Mouse (Mus musculus): ENCODE measurements around the gene 1700109H08Rik.

DNA sequence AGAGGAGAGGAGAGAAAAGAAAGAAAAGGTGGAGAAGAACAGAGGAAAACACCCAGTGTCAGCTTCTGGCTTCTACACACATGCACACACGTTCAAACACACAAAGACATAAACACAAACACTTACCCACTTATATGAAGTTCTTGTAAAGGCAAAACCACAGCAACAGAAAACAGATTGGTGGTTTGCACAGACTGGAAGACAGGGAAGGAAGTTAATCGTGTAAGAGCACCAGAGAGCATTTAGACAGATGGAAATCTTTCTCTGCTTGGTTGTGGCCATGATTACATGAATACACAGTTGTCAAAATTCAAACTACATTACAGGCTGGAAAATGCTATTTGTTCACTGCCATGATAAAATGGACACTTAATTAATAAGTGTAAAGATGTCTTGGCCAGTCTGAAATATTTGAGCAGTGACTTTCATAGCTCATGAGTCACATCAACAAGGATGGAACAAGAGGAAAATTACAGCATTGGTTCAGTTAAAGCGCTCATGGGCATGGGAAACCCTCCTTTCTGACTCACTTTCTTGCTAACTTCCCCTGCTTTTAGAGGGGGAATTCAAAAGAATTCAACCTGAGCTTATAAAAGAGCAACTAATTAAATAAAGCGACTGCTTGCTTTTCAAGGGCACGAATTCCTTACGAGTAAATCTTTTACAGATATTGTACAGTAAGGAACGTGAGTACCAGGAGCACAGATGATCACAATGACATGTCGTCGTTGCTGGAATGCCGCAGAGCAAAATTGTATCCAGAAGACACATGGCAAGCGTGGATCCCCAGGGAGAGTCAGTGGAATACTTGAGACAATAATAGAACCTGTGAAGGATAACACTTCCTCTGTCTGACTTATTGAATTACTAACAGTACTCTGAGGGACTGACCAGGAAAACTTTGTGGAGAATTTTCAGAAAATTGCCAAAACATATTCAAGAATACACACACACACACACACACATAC is 32.6 kb upstream of the 1700109H08Rik start:
- TF ChIP-seq POLR2A (IDR thresholded peaks at IDR 0.05; ENCODE audit: insufficient read length, low read depth) (no peak), MAX (IDR thresholded peaks at IDR 0.05; ENCODE audit: low read depth) (no peak), POLR2AphosphoS2 (IDR thresholded peaks at IDR 0.05; ENCODE audit: insufficient read length, low read depth) (no peak), TCF12 (IDR thresholded peaks at IDR 0.05; ENCODE audit: insufficient read depth, poor library complexity, severe bottlenecking) (no peak), CEBPB (IDR thresholded peaks at IDR 0.05; ENCODE audit: insufficient read depth, poor library complexity, severe bottlenecking) (no peak), MYOD1 (IDR thresholded peaks at IDR 0.05; ENCODE audit: control insufficient read depth in 1 of 3, insufficient read length in 2 of 3, low read depth in 2 of 3) (no peak), USF1 (IDR thresholded peaks at IDR 0.05; ENCODE audit: low read depth) (no peak), MYOG (IDR thresholded peaks at IDR 0.05; ENCODE audit: control insufficient read depth in 1 of 3, insufficient read depth in 1 of 3, insufficient read length in 2 of 3, low read depth in 2 of 3) (no peak), E2F4 (IDR thresholded peaks at IDR 0.05; ENCODE audit: insufficient read depth) (no peak), REST (IDR thresholded peaks at IDR 0.05; ENCODE audit: insufficient read depth, insufficient read length) (no peak)

Data from myocyte (in vitro differentiated cells).